Mouse (Mus musculus): ENCODE measurements around the gene Slc25a30. TPM values are rescaled to one million over a fixed set of nuclear protein-coding genes. Genes with fewer than 3 reads are reported as not detected.

Gene Slc25a30
- 37.1 TPM for polyA plus RNA-seq (2014; fragmentation: Illumina TruSeq; extraction: RNeasy Lipid Tissue Mini Kit (QIAGEN cat#74804); ENCODE audit: low read depth, low replicate concordance)

GRCm38 (mm10) chr14:75786868-75787793 is at the start of gene Slc25a30:
Gene Slc25a30, minus strand, starts transcription at chr14:75787037.

GRCm38 (mm10) chr14:75753991-75754817 is 32.6 kb downstream of the Slc25a30 start, which contains the start of gene Cog3:
Gene Cog3, minus strand, starts transcription at chr14:75754517.

Other genes starting within 250 kb of the Slc25a30 start
- not detected for gene Spert, start 193.9 kb downstream of the Slc25a30 start, polyA plus RNA-seq (2014; fragmentation: Illumina TruSeq; extraction: RNeasy Lipid Tissue Mini Kit (QIAGEN cat#74804); ENCODE audit: low read depth, low replicate concordance)
- gene Erich6b, start 144.8 kb downstream of the Slc25a30 start, polyA plus RNA-seq (2014; fragmentation: Illumina TruSeq; extraction: RNeasy Lipid Tissue Mini Kit (QIAGEN cat#74804); ENCODE audit: low read depth, low replicate concordance) = not detected
- 10.7 TPM for gene Cog3, start 32.5 kb downstream of the Slc25a30 start, polyA plus RNA-seq (2014; fragmentation: Illumina TruSeq; extraction: RNeasy Lipid Tissue Mini Kit (QIAGEN cat#74804); ENCODE audit: low read depth, low replicate concordance)
- gene Tpt1, start 58.1 kb upstream of the Slc25a30 start, polyA plus RNA-seq (2014; fragmentation: Illumina TruSeq; extraction: RNeasy Lipid Tissue Mini Kit (QIAGEN cat#74804); ENCODE audit: low read depth, low replicate concordance) = 5,549 TPM
- gene Kctd4, start 168.0 kb upstream of the Slc25a30 start, polyA plus RNA-seq (2014; fragmentation: Illumina TruSeq; extraction: RNeasy Lipid Tissue Mini Kit (QIAGEN cat#74804); ENCODE audit: low read depth, low replicate concordance) = not detected
- 18.6 TPM for gene Gtf2f2, start 223.8 kb upstream of the Slc25a30 start, polyA plus RNA-seq (2014; fragmentation: Illumina TruSeq; extraction: RNeasy Lipid Tissue Mini Kit (QIAGEN cat#74804); ENCODE audit: low read depth, low replicate concordance)